Mouse (Mus musculus) small intestine, adult 2 months (tissue): Measurements from ENCODE around the gene Dennd5a. TPM values are rescaled to one million over a fixed set of nuclear protein-coding genes. Genes with fewer than 3 reads are reported as not detected.

Experiments used
- H3K27ac ChIP-seq: fragments of 200-500 bp; 2 replicates; pipeline ENCODE4 v1.5.1; 2012; ENCODE audit warnings: low read depth, low read length, control low read depth, inconsistent platforms; ENCODE audit not compliant: insufficient read depth
- H3K27me3 ChIP-seq: fragments of 200-500 bp; 2 replicates; pipeline ENCODE4 v1.6.1; 2012; ENCODE audit warnings: mild to moderate bottlenecking, moderate library complexity, low read length, inconsistent platforms; ENCODE audit not compliant: control insufficient read depth, insufficient read depth
- H3K36me3 ChIP-seq: fragments of 200-500 bp; 2 replicates; pipeline ENCODE4 v1.6.1; 2012; ENCODE audit warnings: mild to moderate bottlenecking, low read length, control low read depth, inconsistent platforms; ENCODE audit not compliant: control insufficient read depth, insufficient read depth
- H3K4me1 ChIP-seq: fragments of 200-500 bp; 2 replicates; pipeline ENCODE4 v1.6.1; 2012; ENCODE audit warnings: low read length, inconsistent platforms, mixed read lengths; ENCODE audit not compliant: control insufficient read depth, insufficient read depth, insufficient read length
- H3K4me3 ChIP-seq: fragments of 200-500 bp; 2 replicates; pipeline ENCODE4 v1.5.1; 2012; ENCODE audit warnings: low read depth, mild to moderate bottlenecking, control low read depth, inconsistent platforms, low read length, moderate library complexity
- CTCF ChIP-seq: fragments of 200-500 bp; IDR thresholded peaks from 2 replicates; pipeline ENCODE4 v1.5.1; 2012; ENCODE audit warnings: low read depth, mild to moderate bottlenecking, control low read depth, inconsistent platforms, low read length, moderate library complexity, mixed read lengths; ENCODE audit not compliant: insufficient replicate concordance, insufficient read length; ENCODE audit errors: extremely low read depth
- POLR2A ChIP-seq: fragments of 200-500 bp; IDR thresholded peaks from 2 replicates; pipeline ENCODE4 v1.6.1; 2012; ENCODE audit warnings: low read depth, mild to moderate bottlenecking, control low read depth, inconsistent platforms, low read length, moderate library complexity
- WGBS: fragments of 180-500 bp; shearing (Covaris S2); methylation state at CpG from one replicate; pipeline ENCODE4 v1.1.7; 2018; 5-methylcytosine and 5-hydroxymethylcytosine counted together
- polyA plus RNA-seq: library from polyadenylated mRNA; depleted of rRNA; stranded (reverse); fragments of >200 nt; gene quantifications from 2 replicates; pipeline ENCODE4 v1.2.3, GENCODE M21; 2012

The Dennd5a gene
- polyA plus RNA-seq, 1 experiment: 11.7 TPM

DNA sequence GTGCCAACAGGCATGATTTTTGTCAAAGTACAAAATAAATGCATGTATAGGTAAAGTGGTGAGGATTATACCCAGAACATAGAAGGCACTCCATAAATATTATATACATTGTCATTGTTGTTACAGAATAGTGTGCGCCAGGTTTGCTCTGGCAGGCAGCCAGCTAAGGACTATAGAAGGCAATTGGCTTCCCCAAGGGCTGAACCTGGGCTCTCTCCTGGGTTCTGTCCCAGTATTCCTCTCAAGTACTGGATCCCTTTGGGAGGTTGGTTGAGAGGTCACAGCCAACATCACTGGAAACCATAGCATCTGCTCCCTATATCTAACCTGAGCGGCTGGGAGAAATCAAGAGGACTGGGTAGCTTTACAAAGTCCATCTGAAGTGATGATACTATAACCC is 1.3 kb upstream of the Dennd5a start:
- Histone ChIP-seq H3K27me3 (peaks cover 4% of the 10 kb centered on the region; the same call in 1 of the 2 replicates), H3K4me3 (no peak overlapping the region), H3K27ac (no peak overlapping the region), H3K36me3 (no peaks in the 10 kb centered on the region), H3K4me1 (no peaks in the 10 kb centered on the region)
- 52% methylated on average over 2 of the region's 2 CpGs for WGBS
- TF ChIP-seq POLR2A (no peak), CTCF (no peak)

DNA sequence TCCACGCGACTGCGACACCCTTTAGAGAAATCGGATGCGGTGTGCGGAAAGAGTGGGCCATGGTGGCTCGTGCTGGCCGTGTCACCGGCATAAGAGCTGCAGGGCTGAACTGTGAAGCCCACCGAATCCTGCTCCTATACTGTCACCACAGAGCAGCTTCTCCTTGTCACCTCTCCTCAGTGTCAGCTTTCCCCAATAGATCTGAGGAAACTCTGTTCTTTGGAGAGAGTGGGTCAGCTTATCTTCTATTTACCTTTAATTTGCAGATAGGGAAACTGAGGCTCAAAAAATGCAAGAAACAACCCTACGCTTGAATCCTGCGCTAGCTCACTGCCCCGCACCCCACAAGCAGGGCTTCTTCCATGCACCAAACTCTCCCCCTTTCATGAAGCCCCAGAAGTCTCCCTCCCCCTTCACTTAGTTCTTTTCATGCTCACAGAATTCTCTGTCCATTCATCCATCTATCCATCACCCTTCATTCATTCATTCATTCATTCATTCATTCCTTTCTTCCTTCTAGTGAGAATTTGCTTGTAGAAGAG is 414 bp upstream of the Dennd5a start:
- Histone ChIP-seq H3K4me1 (no peaks in the 10 kb centered on the region), H3K27me3 (peaks cover 4% of the 10 kb centered on the region; the same call in 1 of the 2 replicates), H3K4me3 (peak overlapping the region; percentile 82), H3K27ac (no peak overlapping the region; the same call in 1 of the 2 replicates), H3K36me3 (no peaks in the 10 kb centered on the region)
- TF ChIP-seq CTCF (no peak), POLR2A (no peak)
- WGBS: 10% methylated on average over 13 of the region's 13 CpGs

DNA sequence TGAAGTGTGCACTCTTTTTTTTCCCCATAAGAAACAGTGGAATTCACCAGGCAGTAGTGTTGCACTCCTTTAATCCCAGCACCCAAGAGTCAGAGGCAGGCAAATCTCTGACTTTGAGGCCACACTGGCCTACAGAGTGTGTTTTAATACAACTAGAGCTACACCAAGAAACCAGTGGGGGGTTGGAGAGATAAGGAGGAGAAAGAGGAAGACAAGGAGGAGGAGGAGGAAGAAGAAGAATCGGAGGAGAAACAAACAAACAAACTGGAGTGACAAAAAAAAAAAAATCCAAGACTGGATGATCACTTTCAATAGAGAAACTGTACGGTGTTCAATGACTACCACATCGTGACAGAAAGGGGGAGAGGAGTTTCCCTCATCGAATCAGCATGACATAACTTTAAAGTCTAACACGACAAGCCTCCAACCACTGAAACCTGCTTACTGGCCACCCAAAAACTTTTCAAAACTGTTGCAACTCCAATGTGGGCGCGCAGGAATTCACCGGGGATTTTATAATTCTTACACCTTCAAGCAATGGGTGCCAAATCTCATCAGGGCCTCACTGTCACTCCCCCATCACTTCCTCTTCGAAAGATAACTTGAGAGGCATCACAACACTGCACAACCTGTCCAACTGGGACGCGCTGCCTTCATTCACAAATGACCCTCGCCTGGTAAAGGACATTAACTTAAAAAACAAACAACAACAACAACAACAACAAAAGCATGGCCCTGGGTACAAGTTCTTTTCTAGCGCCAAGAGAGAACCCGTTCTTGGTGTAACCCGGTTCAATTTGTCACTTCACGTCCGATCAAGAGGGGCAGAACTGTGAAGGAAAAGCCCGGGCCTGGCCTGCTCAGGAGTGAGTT is 1.2 kb downstream of the Dennd5a start:
- no peak for TF ChIP-seq POLR2A
- TF ChIP-seq CTCF: no peak

DNA sequence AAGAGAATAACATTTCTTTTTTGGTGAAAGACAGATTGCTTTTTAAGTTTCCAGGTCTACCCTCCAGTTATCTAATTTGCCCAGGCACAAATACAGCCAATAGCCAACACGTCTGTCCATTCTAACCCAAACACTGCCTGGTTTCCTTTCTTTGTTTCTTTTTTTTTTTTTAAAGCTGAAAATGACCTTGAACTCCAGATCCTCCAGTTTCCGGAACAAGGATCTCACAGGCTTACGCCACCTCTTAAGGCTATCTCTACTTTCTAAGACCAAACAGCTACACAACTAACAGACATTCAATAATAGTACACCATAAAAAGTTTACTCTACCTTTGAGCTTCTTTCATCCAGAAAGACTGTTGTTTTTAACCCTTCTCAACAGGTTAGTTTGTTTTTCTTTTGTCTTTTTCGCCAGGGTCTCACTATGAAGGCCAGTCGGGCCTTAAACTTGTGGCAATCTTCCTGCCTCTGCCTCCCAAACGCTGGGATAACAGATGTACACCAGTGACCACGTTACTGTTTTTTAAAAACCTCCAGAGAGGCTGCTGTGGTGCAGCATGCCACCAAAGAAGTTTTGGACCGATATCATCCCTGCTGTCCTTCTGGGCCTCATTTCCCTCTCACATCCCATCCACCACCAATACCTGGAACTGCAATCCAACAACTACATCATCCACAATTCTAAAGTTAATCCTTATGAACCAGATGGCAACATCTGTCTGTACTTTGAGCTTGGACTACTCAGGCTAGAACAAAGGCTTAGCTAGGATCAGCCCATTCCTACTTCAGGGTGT is 2.1 kb downstream of the Dennd5a start:
- TF ChIP-seq POLR2A: no peak
- TF ChIP-seq CTCF: no peak
- H3K27me3 ChIP-seq: peaks cover 4% of the 10 kb centered on the region; the same call in 1 of the 2 replicates
- no peak overlapping the region for H3K4me3 ChIP-seq
- 73% methylated on average over 8 of the region's 8 CpGs for WGBS
- no peak overlapping the region for H3K27ac ChIP-seq
- H3K4me1 ChIP-seq: no peaks in the 10 kb centered on the region
- no peaks in the 10 kb centered on the region for H3K36me3 ChIP-seq

More for the DNA sequence above, 1.2 kb downstream of the Dennd5a start:
- H3K27me3 ChIP-seq: peaks cover 4% of the 10 kb centered on the region; the same call in 1 of the 2 replicates
- H3K36me3 ChIP-seq: no peaks in the 10 kb centered on the region
- no peak overlapping the region for H3K27ac ChIP-seq
- 24% methylated on average over 18 of the region's 18 CpGs for WGBS
- H3K4me3 ChIP-seq: peak overlapping the region; percentile 82
- no peaks in the 10 kb centered on the region for H3K4me1 ChIP-seq

DNA sequence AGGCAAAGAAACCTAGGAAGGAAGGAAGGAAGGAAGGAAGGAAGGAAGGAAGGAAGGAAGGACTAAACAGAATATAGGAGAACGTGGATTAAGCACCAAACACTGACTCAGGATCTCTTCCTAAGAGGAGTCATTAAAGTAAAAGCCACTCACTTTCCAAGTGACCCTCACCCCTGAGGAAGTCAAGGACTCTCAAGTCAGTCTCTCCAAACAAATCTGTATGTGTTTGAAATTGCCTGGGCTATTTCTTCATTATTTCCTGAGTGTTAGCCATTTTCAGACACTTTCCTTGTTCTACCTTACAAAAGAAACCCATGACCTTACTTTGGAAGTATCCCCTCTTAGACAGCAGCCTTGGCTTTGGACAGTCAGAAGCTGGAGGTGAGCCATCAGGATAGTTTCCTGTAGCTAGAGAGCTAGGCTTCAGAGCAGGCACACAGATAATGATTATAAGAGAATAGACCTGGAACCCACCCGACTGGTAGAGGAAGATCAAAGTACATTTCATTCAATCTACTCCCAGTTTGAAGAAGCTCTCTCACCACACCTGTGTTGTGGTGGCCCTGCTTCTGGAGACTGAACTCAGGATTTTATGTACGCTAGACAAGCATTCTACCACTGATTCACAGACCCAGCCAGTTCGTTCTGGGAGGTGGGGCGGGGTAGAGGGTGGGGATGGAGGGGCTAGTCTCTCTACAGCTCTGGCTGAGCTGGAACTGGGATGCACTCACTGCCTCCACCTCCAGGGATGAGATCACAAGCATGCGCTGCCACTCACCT is 5.5 kb downstream of the Dennd5a start:
- H3K27me3 ChIP-seq: no peaks in the 10 kb centered on the region
- no peak overlapping the region for H3K4me3 ChIP-seq
- H3K27ac ChIP-seq: no peak overlapping the region
- 39% methylated on average over 6 of the region's 6 CpGs for WGBS
- TF ChIP-seq POLR2A (no peak), CTCF (no peak)
- no peaks in the 10 kb centered on the region for H3K36me3 ChIP-seq
- no peaks in the 10 kb centered on the region for H3K4me1 ChIP-seq

DNA sequence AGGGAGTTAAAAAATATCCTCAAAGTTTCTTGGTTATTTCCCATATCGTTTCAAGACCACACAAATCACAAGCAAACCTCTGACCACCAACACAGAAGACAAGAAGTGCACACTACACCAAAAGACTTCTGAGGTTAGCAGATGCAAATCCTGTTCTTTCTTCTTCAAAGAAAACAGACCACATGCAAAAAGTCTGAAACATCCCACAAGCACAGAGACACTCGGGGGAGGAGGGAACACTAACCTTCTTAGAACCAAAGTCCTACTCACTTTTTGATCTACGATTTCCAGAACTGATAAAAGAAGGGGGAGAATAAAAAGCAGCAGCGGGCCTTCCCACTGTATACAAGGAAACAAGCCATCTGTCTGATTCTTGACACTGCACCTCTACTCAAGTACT is 9.0 kb downstream of the Dennd5a start:
- Histone ChIP-seq H3K36me3 (no peaks in the 10 kb centered on the region), H3K27ac (no peak overlapping the region), H3K4me3 (no peak overlapping the region), H3K4me1 (no peaks in the 10 kb centered on the region), H3K27me3 (no peaks in the 10 kb centered on the region)
- 44% methylated on average over 4 of the region's 4 CpGs for WGBS
- no peak for TF ChIP-seq POLR2A
- TF ChIP-seq CTCF: no peak
